Comparison of ENCODE assay signal across 8 mouse cellular contexts in the genomic region with DNA sequence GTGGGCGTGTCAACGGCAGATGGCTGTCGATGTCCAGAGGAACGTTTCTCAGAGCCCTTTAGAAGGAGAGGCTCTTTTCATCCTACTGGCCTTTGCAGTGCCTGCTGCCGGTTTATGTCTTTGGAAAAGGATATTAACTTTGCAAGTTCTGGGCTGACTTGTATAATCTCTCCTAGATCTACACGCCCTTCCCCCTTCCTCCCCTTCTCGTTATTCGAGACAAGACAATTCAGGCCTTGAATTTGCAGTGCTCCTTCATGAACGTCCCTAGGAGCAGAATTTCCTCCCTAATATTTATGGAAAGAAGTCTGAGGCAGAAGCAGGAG. TPM values are rescaled to one million over a fixed set of nuclear protein-coding genes. Genes with fewer than 3 reads are reported as not detected.
DNase-seq lines count a peak whose midpoint lies in the region; ATAC-seq and TF ChIP-seq lines count a peak whose summit lies in the region.

No protein-coding gene starts in this region.

- WGBS in heart, embryonic 15.5 days = 6% methylated on average over 9 of the region's 9 CpGs
- WGBS in forebrain, embryonic 16.5 days = 3% methylated on average over 9 of the region's 9 CpGs
- 6% methylated on average over 9 of the region's 9 CpGs for WGBS in liver, postnatal 0 days (ENCODE audit: insufficient replicate concordance)

- no peaks in the 10 kb centered on the region for H3K27me3 ChIP-seq in heart, embryonic 15.5 days
- H3K27me3 ChIP-seq in forebrain, embryonic 16.5 days (replicated peaks; ENCODE audit: control insufficient read depth, insufficient read depth, low read length) = no peaks in the 10 kb centered on the region
- no peaks in the 10 kb centered on the region for H3K27me3 ChIP-seq in liver, postnatal 0 days (ENCODE audit: insufficient read depth, low read length)

- peak overlapping the region; percentile 96 for H3K27ac ChIP-seq in heart, embryonic 15.5 days
- H3K27ac ChIP-seq in ES-E14 (ENCODE audit: insufficient read depth, low read depth, low read length, poor library complexity, severe bottlenecking) = no peak overlapping the region
- H3K27ac ChIP-seq in forebrain, embryonic 16.5 days (ENCODE audit: low read length) = peak overlapping the region; percentile 97
- peak overlapping the region; percentile 98 for H3K27ac ChIP-seq in liver, postnatal 0 days (ENCODE audit: low read depth)

- no peak for ATAC-seq in heart, embryonic 15.5 days (replicated peaks; ENCODE audit: insufficient number of reproducible peaks, insufficient read depth, low FRiP score, low read depth)
- no peak for ATAC-seq in forebrain, embryonic 16.5 days
- no peak for ATAC-seq in liver, postnatal 0 days
- no peak for ATAC-seq in megakaryocyte progenitor cell, adult 5-6 weeks (replicated peaks; ENCODE audit: poor library complexity)

- peak overlapping the region; percentile 67 for H3K4me3 ChIP-seq in heart, embryonic 15.5 days
- peak overlapping the region; percentile 82 to 95 for H3K4me3 ChIP-seq in ES-E14 (ENCODE audit: insufficient read depth in 1 of 2, low read depth in 1 of 2, low read length in 2 of 2, poor library complexity in 1 of 2, severe bottlenecking in 1 of 2)
- H3K4me3 ChIP-seq in forebrain, embryonic 16.5 days (replicated peaks; ENCODE audit: low read length) = peak overlapping the region; percentile 85
- peak overlapping the region; percentile 81 for H3K4me3 ChIP-seq in liver, postnatal 0 days (ENCODE audit: low read depth, low read length)

- in situ Hi-C loops in ES-E14 (cut with MboI; ENCODE audit: low sequenced_read_pairs in 2 of 2, unreplicated experiment in 2 of 2) = no loop called here

- no peak for DNase-seq in heart, adult 9 months (ENCODE audit: low spot score in 2 of 2)
- no peak for DNase-seq in ES-E14 (ENCODE audit: low read depth, low spot score)
- DNase-seq in liver, postnatal 0 days = no peak
- no peak for DNase-seq in cerebellum, adult 8-10 months
- no peak for DNase-seq in layer of hippocampus, adult 11-12 months (ENCODE audit: low spot score)

- peak overlapping the region; percentile 67 for H3K9ac ChIP-seq in heart, embryonic 15.5 days
- H3K9ac ChIP-seq in ES-E14 (ENCODE audit: insufficient read depth, low read depth, low read length, poor library complexity, severe bottlenecking) = peak overlapping the region; percentile 82
- peak overlapping the region; percentile 75 for H3K9ac ChIP-seq in forebrain, embryonic 16.5 days (replicated peaks; ENCODE audit: low read depth, low read length)
- H3K9ac ChIP-seq in liver, postnatal 0 days (replicated peaks) = peak overlapping the region; percentile 82

- H3K4me2 ChIP-seq in heart, embryonic 15.5 days = peak overlapping the region; percentile 94
- peak overlapping the region; percentile 87 for H3K4me2 ChIP-seq in forebrain, embryonic 16.5 days (ENCODE audit: low read length)
- H3K4me2 ChIP-seq in liver, postnatal 0 days (ENCODE audit: low read depth, low read length) = peak overlapping the region; percentile 97

- H3K4me1 ChIP-seq in heart, embryonic 15.5 days (replicated peaks) = peaks cover 23% of the 10 kb centered on the region
- H3K4me1 ChIP-seq in ES-E14 (ENCODE audit: control insufficient read depth in 2 of 2, insufficient read depth in 2 of 2, low read length in 2 of 2, poor library complexity in 1 of 2) = peaks cover 8 to 11% of the 10 kb centered on the region in 2 experiments
- peaks cover 18% of the 10 kb centered on the region for H3K4me1 ChIP-seq in forebrain, embryonic 16.5 days (replicated peaks; ENCODE audit: control insufficient read depth, insufficient read depth, low read length)
- peaks cover 19% of the 10 kb centered on the region for H3K4me1 ChIP-seq in liver, postnatal 0 days (ENCODE audit: insufficient read depth)

- no peak for TF ChIP-seq CTCF in liver, postnatal 0 days (IDR thresholded peaks at IDR 0.05; ENCODE audit: low read depth)

- H3K36me3 ChIP-seq in heart, embryonic 15.5 days = peaks cover 11% of the 10 kb centered on the region
- H3K36me3 ChIP-seq in ES-E14 (ENCODE audit: control insufficient read depth, insufficient read depth, low read length, poor library complexity, severe bottlenecking) = peaks cover 6% of the 10 kb centered on the region; the same call in 1 of the 2 replicates
- peaks cover 6% of the 10 kb centered on the region; the same call in 1 of the 2 replicates for H3K36me3 ChIP-seq in forebrain, embryonic 16.5 days (ENCODE audit: control insufficient read depth, insufficient read depth)
- H3K36me3 ChIP-seq in liver, postnatal 0 days (replicated peaks; ENCODE audit: insufficient read depth, low read length) = no peaks in the 10 kb centered on the region

- H3K9me3 ChIP-seq in heart, embryonic 15.5 days (replicated peaks) = no peaks in the 10 kb centered on the region
- no peaks in the 10 kb centered on the region for H3K9me3 ChIP-seq in ES-E14 (ENCODE audit: control insufficient read depth, insufficient read depth, low read depth, low read length)
- no peaks in the 10 kb centered on the region for H3K9me3 ChIP-seq in forebrain, embryonic 16.5 days (ENCODE audit: control insufficient read depth, low read length)
- H3K9me3 ChIP-seq in liver, postnatal 0 days (ENCODE audit: low read length) = no peaks in the 10 kb centered on the region

- no peak for TF ChIP-seq EP300 in liver, postnatal 0 days (IDR thresholded peaks at IDR 0.05; ENCODE audit: low read depth)

TF ChIP-seq in ES-E14, 5 proteins besides CTCF, POLR2A, EP300 and RAD21:
- no peak for TF ChIP-seq HCFC1 (IDR thresholded peaks at IDR 0.05; ENCODE audit: borderline replicate concordance, insufficient read depth, low read length)
- TF ChIP-seq CHD2 (IDR thresholded peaks at IDR 0.05; ENCODE audit: low read depth, low read length) = no peak
- TF ChIP-seq MAFK (IDR thresholded peaks at IDR 0.05; ENCODE audit: insufficient read depth, low read depth, low read length) = no peak
- TF ChIP-seq ZC3H11A (IDR thresholded peaks at IDR 0.05; ENCODE audit: borderline replicate concordance, low read depth, low read length) = no peak
- TF ChIP-seq ZNF384 (IDR thresholded peaks at IDR 0.05; ENCODE audit: low read depth, low read length) = no peak

RNA-seq across cellular contexts. Expression of a gene that starts 0.4 kb away (rescaled TPM):
- 17.0 TPM in 2 replicates for polyA plus RNA-seq in heart, embryonic 15.5 days (2015; fragmentation: Nextera tagmentation; extraction: Ambion mirVana)
- 8.2 and 10.1 TPM in 2 replicates for total RNA-seq in ES-E14 (2012; rRNA removed)
- 32.2 and 32.7 TPM in 2 replicates for polyA plus RNA-seq in forebrain, embryonic 16.5 days (2015; fragmentation: Nextera tagmentation; extraction: Ambion mirVana)
- 8.5 and 11.2 TPM in 2 replicates for polyA plus RNA-seq in liver, postnatal 0 days (2015; fragmentation: Nextera tagmentation; extraction: Ambion mirVana)
- 13.8 and 17.6 TPM in 2 replicates for total RNA-seq in megakaryocyte progenitor cell, adult 5-6 weeks (2015)
- 8.8 and 9.4 TPM in 2 replicates for total RNA-seq in megakaryocyte progenitor cell, adult 5-6 weeks (2017)

RNA-seq across cellular contexts. Expression of a gene that starts 7.7 kb away (rescaled TPM):
- polyA plus RNA-seq in heart, embryonic 15.5 days (2015; fragmentation: Nextera tagmentation; extraction: Ambion mirVana) = 6.8 and 11.8 TPM in 2 replicates
- total RNA-seq in ES-E14 (2012; rRNA removed) = 11.1 and 11.4 TPM in 2 replicates
- polyA plus RNA-seq in forebrain, embryonic 16.5 days (2015; fragmentation: Nextera tagmentation; extraction: Ambion mirVana) = 11.3 and 13.2 TPM in 2 replicates
- 2.0 and 2.7 TPM in 2 replicates for polyA plus RNA-seq in liver, postnatal 0 days (2015; fragmentation: Nextera tagmentation; extraction: Ambion mirVana)
- total RNA-seq in megakaryocyte progenitor cell, adult 5-6 weeks (2015) = 48.6 and 48.9 TPM in 2 replicates
- 9.0 and 11.6 TPM in 2 replicates for total RNA-seq in megakaryocyte progenitor cell, adult 5-6 weeks (2017)

RNA-seq across cellular contexts. Expression of a gene that starts 31.6 kb away (rescaled TPM):
- 448 and 450 TPM in 2 replicates for polyA plus RNA-seq in heart, embryonic 15.5 days (2015; fragmentation: Nextera tagmentation; extraction: Ambion mirVana)
- 107 and 143 TPM in 2 replicates for total RNA-seq in ES-E14 (2012; rRNA removed)
- polyA plus RNA-seq in forebrain, embryonic 16.5 days (2015; fragmentation: Nextera tagmentation; extraction: Ambion mirVana) = 247 and 259 TPM in 2 replicates
- polyA plus RNA-seq in liver, postnatal 0 days (2015; fragmentation: Nextera tagmentation; extraction: Ambion mirVana) = 45.3 and 51.4 TPM in 2 replicates
- total RNA-seq in megakaryocyte progenitor cell, adult 5-6 weeks (2015) = 172 and 181 TPM in 2 replicates
- 106 and 108 TPM in 2 replicates for total RNA-seq in megakaryocyte progenitor cell, adult 5-6 weeks (2017)

RNA-seq across cellular contexts. Expression of a gene that starts 31.8 kb away (rescaled TPM):
- polyA plus RNA-seq in heart, embryonic 15.5 days (2015; fragmentation: Nextera tagmentation; extraction: Ambion mirVana) = 0.24 and 0.81 TPM in 2 replicates
- 0.36 and 0.53 TPM in 2 replicates for total RNA-seq in ES-E14 (2012; rRNA removed)
- 0.10 and 0.25 TPM in 2 replicates for polyA plus RNA-seq in forebrain, embryonic 16.5 days (2015; fragmentation: Nextera tagmentation; extraction: Ambion mirVana)
- 59.0 and 64.1 TPM in 2 replicates for polyA plus RNA-seq in liver, postnatal 0 days (2015; fragmentation: Nextera tagmentation; extraction: Ambion mirVana)
- not detected in 2 replicates for total RNA-seq in megakaryocyte progenitor cell, adult 5-6 weeks (2015)
- total RNA-seq in megakaryocyte progenitor cell, adult 5-6 weeks (2017) = not detected in 2 replicates

RNA-seq across cellular contexts. Expression of a gene that starts 42.1 kb away (rescaled TPM):
- 52.6 and 58.9 TPM in 2 replicates for polyA plus RNA-seq in heart, embryonic 15.5 days (2015; fragmentation: Nextera tagmentation; extraction: Ambion mirVana)
- 25.3 and 28.2 TPM in 2 replicates for total RNA-seq in ES-E14 (2012; rRNA removed)
- polyA plus RNA-seq in forebrain, embryonic 16.5 days (2015; fragmentation: Nextera tagmentation; extraction: Ambion mirVana) = 139 and 147 TPM in 2 replicates
- polyA plus RNA-seq in liver, postnatal 0 days (2015; fragmentation: Nextera tagmentation; extraction: Ambion mirVana) = 33.7 and 33.8 TPM in 2 replicates
- total RNA-seq in megakaryocyte progenitor cell, adult 5-6 weeks (2015) = 79.4 and 105 TPM in 2 replicates
- 68.8 and 72.2 TPM in 2 replicates for total RNA-seq in megakaryocyte progenitor cell, adult 5-6 weeks (2017)
